Mouse (Mus musculus): ENCODE results near the gene Tgif2. TPM values are rescaled to one million over a fixed set of nuclear protein-coding genes. Genes with fewer than 3 reads are reported as not detected.
"Not testable (repeated sequence)": the region's sequence is repeated elsewhere in the genome, so short reads cannot be mapped to it uniquely, and the experiment has no call there.

The Tgif2 gene
- total and polyA plus RNA-seq, 2 experiments from 2014 or later: 9.3 to 13.7 TPM

DNA sequence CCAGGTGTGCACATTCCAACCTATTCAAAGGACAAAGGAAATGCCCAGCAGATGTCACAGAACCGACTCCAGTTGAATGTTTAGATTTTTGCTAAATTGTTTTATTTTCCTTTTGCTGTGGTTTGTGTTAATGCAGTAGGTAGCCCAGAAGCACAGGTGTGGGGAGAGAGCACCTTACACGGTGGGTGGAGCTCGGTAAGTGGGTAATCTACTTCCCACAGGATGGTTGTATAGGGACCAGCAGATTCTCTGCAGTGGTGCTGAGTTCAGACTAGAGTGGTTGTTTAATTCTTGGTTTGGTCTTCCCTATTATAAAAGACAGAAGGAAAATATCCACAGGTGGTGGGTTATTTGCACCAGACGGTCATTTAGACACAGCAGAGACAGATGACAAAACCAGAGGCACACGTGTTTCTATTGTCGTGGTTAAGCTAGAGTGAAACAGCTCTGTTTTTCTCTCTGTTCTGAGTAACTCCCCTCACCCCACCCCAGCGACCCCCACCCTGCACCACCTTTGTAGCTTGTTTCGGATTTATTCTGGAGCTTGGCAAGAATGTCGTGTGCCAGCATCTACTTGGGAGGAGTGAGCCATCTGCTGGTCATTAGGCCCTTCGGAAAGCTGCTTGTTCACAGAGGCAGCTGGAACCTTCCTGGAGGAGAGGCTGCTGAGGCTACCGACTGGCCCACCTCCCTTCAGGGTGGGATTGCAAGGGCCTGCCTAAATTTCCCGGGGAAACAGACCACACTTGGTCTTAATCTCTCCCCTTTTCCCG, 14.4 kb downstream of the Tgif2 start:
- H3K9me3 ChIP-seq (ENCODE audit: low read length); H3K4me2 ChIP-seq (ENCODE audit: low read depth); H3K4me1 ChIP-seq (ENCODE audit: insufficient read depth); H3K36me3 ChIP-seq (ENCODE audit: insufficient read depth); H3K27me3 ChIP-seq (ENCODE audit: insufficient read depth, low read length); H3K4me3 ChIP-seq (ENCODE audit: low read depth, low read length); H3K9ac ChIP-seq: not testable (repeated sequence)
- ATAC-seq (peak; percentile 67), DNase-seq (peak; percentile 74)
- 34% methylated on average over 13 of the region's 13 CpGs for WGBS
- peak; percentile 64 for TF ChIP-seq CTCF (IDR thresholded peaks at IDR 0.05; ENCODE audit: low read depth)
- H3K27ac ChIP-seq (ENCODE audit: low read depth, low read length): 0 out of 2 replicates have a peak overlapping the region, but pooled peaks have one; percentile 29

GRCm38 (mm10) chr2:156856311-156856710, 16.5 kb downstream of the Tgif2 start:
- Histone ChIP-seq H3K27ac (ENCODE audit: low read depth, low read length) (no peak overlapping the region), H3K4me2 (ENCODE audit: low read depth) (no peak overlapping the region), H3K4me1 (ENCODE audit: insufficient read depth) (no peaks in the 10 kb centered on the region), H3K27me3 (ENCODE audit: insufficient read depth, low read length) (no peaks in the 10 kb centered on the region), H3K9ac (no peak overlapping the region), H3K9me3 (ENCODE audit: low read length) (no peaks in the 10 kb centered on the region), H3K36me3 (ENCODE audit: insufficient read depth) (no peaks in the 10 kb centered on the region; the same call in 1 of the 2 replicates), H3K4me3 (ENCODE audit: low read depth, low read length) (no peak overlapping the region)
- ATAC-seq: no peak
- TF ChIP-seq CTCF (IDR thresholded peaks at IDR 0.05; ENCODE audit: low read depth): no peak
- 92% methylated on average over 1 of the region's 1 CpGs for WGBS
- DNase-seq: no peak

- no peak overlapping the region for H3K4me3 ChIP-seq (ENCODE audit: low read depth, low read length)
- WGBS: 64% methylated on average over 3 of the region's 3 CpGs
Measured at GRCm38 (mm10) chr2:156857385-156857791, 17.6 kb downstream of the Tgif2 start.

GRCm38 (mm10) chr2:156857835-156858234, 18.0 kb downstream of the Tgif2 start, which contains the start of gene 4930518I15Rik:
TSS of gene 4930518I15Rik (minus strand) at chr2:156857946.
- DNase-seq (no peak), ATAC-seq (no peak)
- no peak within 1 kb of the TSS for H3K4me2 ChIP-seq (ENCODE audit: low read depth)
- WGBS: 82% methylated on average over 2 of the region's 2 CpGs
- H3K4me3 ChIP-seq (ENCODE audit: low read depth, low read length): no peak within 1 kb of the TSS
- H3K4me1 ChIP-seq (ENCODE audit: insufficient read depth): 0 out of 2 replicates have a peak, but pooled peaks cover 3% of the 10 kb centered on the region
- no peak for TF ChIP-seq CTCF (IDR thresholded peaks at IDR 0.05; ENCODE audit: low read depth)
- no peak within 1 kb of the TSS for H3K9ac ChIP-seq
- no peaks in the 10 kb centered on the region for H3K9me3 ChIP-seq (ENCODE audit: low read length)
- H3K27me3 ChIP-seq (ENCODE audit: insufficient read depth, low read length): no peaks in the 10 kb centered on the region
- H3K27ac ChIP-seq (ENCODE audit: low read depth, low read length): no peak within 1 kb of the TSS
- no peaks in the 10 kb centered on the region; the same call in 1 of the 2 replicates for H3K36me3 ChIP-seq (ENCODE audit: insufficient read depth)

More at GRCm38 (mm10) chr2:156857385-156857791, 17.6 kb downstream of the Tgif2 start:
- Histone ChIP-seq H3K27ac (ENCODE audit: low read depth, low read length) (no peak overlapping the region), H3K9ac (no peak overlapping the region), H3K4me1 (ENCODE audit: insufficient read depth) (0 out of 2 replicates have a peak, but pooled peaks cover 3% of the 10 kb centered on the region), H3K36me3 (ENCODE audit: insufficient read depth) (no peaks in the 10 kb centered on the region; the same call in 1 of the 2 replicates), H3K27me3 (ENCODE audit: insufficient read depth, low read length) (no peaks in the 10 kb centered on the region), H3K4me2 (ENCODE audit: low read depth) (no peak overlapping the region), H3K9me3 (ENCODE audit: low read length) (no peaks in the 10 kb centered on the region)
- no peak for ATAC-seq
- no peak for TF ChIP-seq CTCF (IDR thresholded peaks at IDR 0.05; ENCODE audit: low read depth)
- DNase-seq: no peak

GRCm38 (mm10) chr2:156858671-156859070, 18.9 kb downstream of the Tgif2 start:
- Histone ChIP-seq H3K9ac (no peak overlapping the region), H3K36me3 (ENCODE audit: insufficient read depth) (no peaks in the 10 kb centered on the region; the same call in 1 of the 2 replicates), H3K4me3 (ENCODE audit: low read depth, low read length) (no peak overlapping the region), H3K9me3 (ENCODE audit: low read length) (no peaks in the 10 kb centered on the region), H3K27ac (ENCODE audit: low read depth, low read length) (no peak overlapping the region), H3K4me1 (ENCODE audit: insufficient read depth) (peaks cover 4% of the 10 kb centered on the region), H3K4me2 (ENCODE audit: low read depth) (no peak overlapping the region), H3K27me3 (ENCODE audit: insufficient read depth, low read length) (no peaks in the 10 kb centered on the region)
- no peak for TF ChIP-seq CTCF (IDR thresholded peaks at IDR 0.05; ENCODE audit: low read depth)
- ATAC-seq: no peak
- WGBS: 84% methylated on average over 7 of the region's 7 CpGs
- no peak for DNase-seq

DNA sequence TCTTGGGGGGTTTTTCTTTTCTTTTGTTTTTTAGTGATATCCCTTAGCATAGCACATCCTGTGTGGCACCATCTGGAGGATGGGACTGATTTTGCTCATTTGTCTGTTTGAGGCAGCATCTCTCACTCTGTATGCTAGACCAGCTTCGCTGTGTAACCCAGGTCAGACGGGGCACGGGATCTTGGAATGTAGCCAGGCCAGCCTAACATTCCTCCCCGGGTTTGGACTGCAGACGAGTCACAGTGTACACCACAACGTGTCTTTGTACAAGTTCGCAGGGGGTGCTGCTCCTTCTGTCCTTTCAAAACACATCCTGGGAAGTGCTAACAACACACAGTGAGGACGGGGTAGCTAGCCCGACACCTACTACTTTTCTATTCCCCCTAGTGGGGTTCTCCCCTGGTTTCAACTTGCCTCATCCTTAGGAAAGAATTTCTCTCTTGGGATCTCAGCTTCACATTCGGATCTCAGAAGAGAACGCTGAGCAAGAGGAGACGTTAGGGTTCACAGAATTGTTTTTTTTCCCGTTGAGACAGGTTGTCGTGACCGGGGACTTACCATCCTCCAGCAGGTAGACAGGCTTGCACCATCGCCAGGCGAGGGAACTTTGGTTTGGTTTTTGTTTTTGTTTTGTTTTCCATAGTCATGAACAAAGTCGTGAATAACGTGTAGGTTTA, 22.4 kb downstream of the Tgif2 start:
- TF ChIP-seq CTCF (IDR thresholded peaks at IDR 0.05; ENCODE audit: low read depth): 0 out of 2 replicates have a peak, but pooled peaks have one; percentile 13

More for the DNA sequence above, 22.4 kb downstream of the Tgif2 start:
- peak overlapping the region; percentile 89 for H3K27ac ChIP-seq (ENCODE audit: low read depth, low read length)
- peak; percentile 0; the same call in 1 of the 2 replicates for ATAC-seq
- no peaks in the 10 kb centered on the region for H3K27me3 ChIP-seq (ENCODE audit: insufficient read depth, low read length)
- peak overlapping the region; percentile 78 for H3K4me3 ChIP-seq (ENCODE audit: low read depth, low read length)
- peak overlapping the region; percentile 78 for H3K4me2 ChIP-seq (ENCODE audit: low read depth)
- peaks cover 12% of the 10 kb centered on the region for H3K4me1 ChIP-seq (ENCODE audit: insufficient read depth)
- peak overlapping the region; percentile 96 for H3K9ac ChIP-seq
- DNase-seq: peak; percentile 54
- under 1% methylated on average over 19 of the region's 19 CpGs for WGBS
- H3K36me3 ChIP-seq (ENCODE audit: insufficient read depth): peaks cover 20% of the 10 kb centered on the region
- H3K9me3 ChIP-seq (ENCODE audit: low read length): no peaks in the 10 kb centered on the region
